Mouse (Mus musculus) stomach, embryonic 16.5 days (tissue): Measurements from ENCODE around the gene Mrpl21. TPM values are rescaled to one million over a fixed set of nuclear protein-coding genes. Genes with fewer than 3 reads are reported as not detected.

Experiments used
- ATAC-seq: fragments of 200-750 bp; cut with Nextera tagmentation; 2 replicates; pipeline ENCODE4 v1.8.0; 2017; ENCODE audit warnings: moderate number of reproducible peaks, moderate TSS enrichment; ENCODE audit not compliant: insufficient read depth, low FRiP score
- H3K27ac ChIP-seq: fragments of 300-500 bp; sonication (generic); 2 replicates; pipeline ENCODE4 v1.5.1; 2014; ENCODE audit warnings: low read length
- H3K27me3 ChIP-seq: fragments of 300-500 bp; sonication (generic); 2 replicates; pipeline ENCODE4 v1.6.1; 2014; ENCODE audit warnings: low read length, control low read depth, mixed read lengths; ENCODE audit not compliant: control insufficient read depth, insufficient read depth
- H3K36me3 ChIP-seq: fragments of 300-500 bp; sonication (generic); 2 replicates; pipeline ENCODE4 v1.6.1; 2014; ENCODE audit warnings: low read length; ENCODE audit not compliant: control insufficient read depth, insufficient read depth
- H3K4me1 ChIP-seq: fragments of 300-500 bp; sonication (generic); 2 replicates; pipeline ENCODE4 v1.6.1; 2014; ENCODE audit warnings: low read length, control low read depth, mixed read lengths; ENCODE audit not compliant: control insufficient read depth, insufficient read depth
- H3K4me2 ChIP-seq: fragments of 300-500 bp; sonication (generic); 2 replicates; pipeline ENCODE4 v1.6.1; 2014; ENCODE audit warnings: low read depth, low read length, mixed read lengths
- H3K4me3 ChIP-seq: fragments of 300-500 bp; sonication (generic); replicated peaks from 2 replicates; pipeline ENCODE4 v1.5.1; 2014; ENCODE audit warnings: mild to moderate bottlenecking, low read length
- H3K9ac ChIP-seq: fragments of 300-500 bp; sonication (generic); 2 replicates; pipeline ENCODE4 v1.6.1; 2014; ENCODE audit warnings: low read length
- H3K9me3 ChIP-seq: fragments of 300-500 bp; sonication (generic); replicated peaks from 2 replicates; pipeline ENCODE4 v1.6.1; 2016; ENCODE audit warnings: low read length, control low read depth; ENCODE audit not compliant: control insufficient read depth
- WGBS: fragments of 180-500 bp; shearing (Covaris S2); extraction: QIAGEN DNeasy Blood & Tissue Kit; methylation state at CpG from one replicate; pipeline ENCODE4 v1.1.7; 2014; 5-methylcytosine and 5-hydroxymethylcytosine counted together
- polyA plus RNA-seq: library from polyadenylated mRNA; unstranded; fragments of >200 nt; fragmentation: Nextera tagmentation; extraction: Ambion mirVana; gene quantifications from 2 replicates; pipeline ENCODE4 v1.2.1, GENCODE M21; 2015

The Mrpl21 gene
- polyA plus RNA-seq = 102 and 104 TPM in 2 replicates

DNA sequence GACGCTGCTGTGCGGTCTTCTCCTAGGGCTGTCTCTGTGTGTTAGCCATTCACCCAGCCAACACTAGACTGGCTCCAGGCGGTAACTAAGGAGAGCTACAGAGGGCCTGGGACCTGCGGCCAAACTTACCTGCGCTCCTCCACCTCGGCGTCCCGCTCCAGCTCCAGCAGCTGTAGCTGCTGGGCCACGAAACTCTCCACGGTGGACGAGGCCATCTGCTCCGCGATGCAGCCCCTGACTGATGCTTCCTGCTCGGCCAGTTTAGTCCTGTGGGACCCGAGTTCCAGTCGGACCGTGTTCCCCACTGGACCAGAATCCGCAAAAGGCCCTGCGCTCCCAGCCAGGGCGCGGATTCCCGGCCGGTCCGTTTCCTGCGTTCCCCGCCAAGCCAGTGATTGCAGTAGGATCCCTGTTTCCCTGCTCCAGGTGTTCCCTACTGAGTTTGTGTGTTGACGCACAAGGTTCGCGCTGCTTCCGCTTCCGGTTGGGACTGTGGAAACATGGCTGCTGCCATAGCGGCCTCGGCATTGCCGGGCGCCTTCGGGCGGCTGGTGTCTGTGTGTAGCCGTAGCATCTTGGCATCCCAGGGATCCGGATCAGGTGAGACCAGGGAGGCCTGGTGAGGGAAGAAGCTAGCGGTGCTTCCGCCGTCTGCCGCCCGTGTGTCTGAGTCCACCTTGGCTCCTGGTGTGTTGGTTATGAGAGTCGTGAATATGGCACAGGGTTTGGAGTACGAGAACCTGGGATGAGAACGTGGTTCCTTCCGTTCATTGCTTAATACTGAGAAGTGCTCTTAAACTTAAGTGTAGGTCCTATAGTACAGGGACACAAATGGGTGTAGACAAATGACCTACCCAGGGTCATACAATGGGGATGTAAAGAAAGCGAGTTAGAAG lies at the start of gene Mrpl21, which contains the start of gene Ighmbp2:
Gene Mrpl21 (plus strand): TSS at position 330 of the 896 bp plus-strand sequence.
Gene Ighmbp2 (minus strand): TSS at position 446 of the 896 bp plus-strand sequence.
- Histone ChIP-seq H3K9ac (peak within 1 kb of the TSS; percentile 88), H3K27ac (peak within 1 kb of the TSS; percentile 56), H3K27me3 (no peaks in the 10 kb centered on the region), H3K4me1 (peaks cover 14% of the 10 kb centered on the region), H3K4me3 (peak within 1 kb of the TSS; percentile 95), H3K9me3 (no peaks in the 10 kb centered on the region), H3K4me2 (peak within 1 kb of the TSS; percentile 79), H3K36me3 (no peaks in the 10 kb centered on the region)
- WGBS = under 1% methylated on average over 49 of the region's 49 CpGs
- peak; percentile 94 for ATAC-seq

DNA sequence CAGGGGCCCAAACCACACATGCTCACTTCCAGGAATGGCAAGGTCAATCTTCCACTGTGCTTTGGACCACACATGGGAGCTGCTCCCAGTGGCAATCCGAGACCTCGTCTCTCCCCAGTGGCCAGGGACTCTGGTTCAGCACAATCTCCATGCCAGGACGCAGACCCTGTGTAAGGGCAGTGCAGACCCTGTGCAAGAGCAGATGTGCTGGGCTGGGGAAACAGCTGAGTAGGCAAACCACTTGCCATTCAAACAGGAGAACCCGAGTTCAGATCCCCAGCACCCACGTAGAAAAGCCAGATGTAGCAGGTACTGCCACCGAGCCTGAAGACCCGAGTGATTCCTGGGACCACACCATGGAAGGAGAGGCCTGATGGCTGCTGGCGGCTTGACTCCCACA lies 22.7 kb upstream of the Mrpl21 start:
- ATAC-seq = no peak
- Histone ChIP-seq H3K27me3 (no peaks in the 10 kb centered on the region), H3K4me1 (no peaks in the 10 kb centered on the region), H3K4me2 (no peak overlapping the region), H3K27ac (no peak overlapping the region), H3K9me3 (no peaks in the 10 kb centered on the region), H3K4me3 (no peak overlapping the region), H3K9ac (no peak overlapping the region), H3K36me3 (peaks cover 11% of the 10 kb centered on the region; the same call in 1 of the 2 replicates)
- 91% methylated on average over 8 of the region's 8 CpGs for WGBS

DNA sequence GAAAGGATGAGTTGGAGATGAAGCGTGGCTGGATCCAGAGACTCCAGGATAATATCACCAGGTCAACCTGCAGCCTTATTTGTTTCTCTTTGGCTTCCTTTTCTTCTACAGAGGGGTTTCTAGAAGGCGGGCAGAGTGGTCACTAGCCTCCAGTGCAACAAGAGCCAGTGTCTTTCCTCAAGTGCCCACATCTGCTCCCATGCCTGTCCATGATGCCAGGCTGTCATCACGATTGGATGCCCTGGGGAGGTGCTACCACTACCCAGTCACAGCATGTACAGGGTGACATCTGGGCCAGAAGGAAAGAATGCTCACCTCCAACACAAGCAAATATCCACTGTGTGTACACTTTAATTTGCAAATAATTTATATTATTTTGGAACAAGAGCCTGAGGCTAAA lies 22.1 kb upstream of the Mrpl21 start:
- 92% methylated on average over 3 of the region's 3 CpGs for WGBS
- peaks cover 14% of the 10 kb centered on the region; the same call in 1 of the 2 replicates for H3K36me3 ChIP-seq
- H3K4me2 ChIP-seq = no peak overlapping the region
- no peaks in the 10 kb centered on the region for H3K9me3 ChIP-seq
- H3K4me3 ChIP-seq = no peak overlapping the region
- H3K4me1 ChIP-seq = no peaks in the 10 kb centered on the region
- H3K27me3 ChIP-seq = no peaks in the 10 kb centered on the region
- no peak overlapping the region for H3K9ac ChIP-seq
- no peak for ATAC-seq
- no peak overlapping the region for H3K27ac ChIP-seq

DNA sequence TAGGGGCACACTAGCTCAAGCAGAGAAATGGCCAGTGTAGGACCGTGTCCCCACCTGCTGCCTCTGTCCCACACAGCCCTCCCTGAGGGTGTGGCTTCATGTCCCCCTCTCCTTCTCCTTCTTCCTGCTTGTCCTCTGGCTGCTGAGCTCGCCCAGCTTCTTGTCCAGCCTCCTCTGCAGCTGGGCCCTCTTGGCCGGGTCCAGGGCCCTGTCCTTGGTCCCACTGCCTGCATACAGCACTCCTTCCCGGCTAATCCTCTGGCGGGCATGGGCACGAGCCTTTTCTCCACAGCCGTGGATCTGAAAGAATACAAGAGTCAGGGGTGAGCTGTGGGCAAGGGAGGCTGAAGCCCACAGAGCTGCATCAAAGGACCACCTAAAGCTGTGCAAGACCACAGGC lies 21.4 kb upstream of the Mrpl21 start:
- Histone ChIP-seq H3K4me3 (no peak overlapping the region), H3K9ac (no peak overlapping the region), H3K4me2 (no peak overlapping the region), H3K27ac (no peak overlapping the region), H3K36me3 (peaks cover 14% of the 10 kb centered on the region; the same call in 1 of the 2 replicates), H3K4me1 (no peaks in the 10 kb centered on the region), H3K27me3 (no peaks in the 10 kb centered on the region), H3K9me3 (no peaks in the 10 kb centered on the region)
- no peak for ATAC-seq
- WGBS = 95% methylated on average over 7 of the region's 7 CpGs

DNA sequence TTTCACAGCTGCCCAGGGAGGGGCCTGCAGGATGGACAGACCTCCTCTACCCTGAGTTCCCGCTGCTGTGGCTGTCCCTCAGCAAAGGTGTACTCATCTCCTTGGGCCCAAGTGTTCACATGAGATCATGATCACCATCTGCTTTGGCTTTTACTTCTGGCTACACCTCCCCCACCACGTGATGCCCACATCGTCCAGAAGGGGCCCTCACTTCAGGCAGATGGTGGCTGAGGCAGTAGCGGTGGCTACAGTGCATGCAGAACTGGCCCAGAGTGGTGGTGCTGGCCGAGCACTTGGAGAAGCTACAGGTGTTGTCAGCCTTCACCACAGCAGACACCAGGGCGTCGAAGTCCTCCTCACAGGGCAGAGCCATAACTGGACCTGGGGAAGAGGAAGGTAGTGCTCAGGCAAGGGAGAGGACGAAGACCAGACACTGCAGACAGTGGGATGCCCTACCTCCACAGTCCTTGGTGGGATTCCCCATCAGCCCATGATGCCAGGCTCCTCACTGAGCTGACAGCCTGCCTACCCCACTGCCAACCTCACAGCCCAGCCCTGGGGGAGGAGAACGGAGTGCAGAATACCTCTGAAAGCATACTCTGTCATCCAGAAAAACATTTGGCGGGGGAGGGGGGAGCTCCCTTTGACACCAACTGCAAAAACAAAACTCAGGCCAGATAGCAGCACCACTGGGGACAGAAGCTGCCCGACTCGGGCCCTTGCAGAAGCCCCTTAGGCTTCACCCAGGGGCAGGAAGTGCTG lies 20.8 kb upstream of the Mrpl21 start:
- Histone ChIP-seq H3K27ac (no peak overlapping the region), H3K9me3 (no peaks in the 10 kb centered on the region), H3K36me3 (peaks cover 14% of the 10 kb centered on the region; the same call in 1 of the 2 replicates), H3K4me1 (no peaks in the 10 kb centered on the region), H3K4me3 (no peak overlapping the region), H3K9ac (no peak overlapping the region), H3K4me2 (no peak overlapping the region), H3K27me3 (no peaks in the 10 kb centered on the region)
- no peak for ATAC-seq
- WGBS = 83% methylated on average over 12 of the region's 12 CpGs

DNA sequence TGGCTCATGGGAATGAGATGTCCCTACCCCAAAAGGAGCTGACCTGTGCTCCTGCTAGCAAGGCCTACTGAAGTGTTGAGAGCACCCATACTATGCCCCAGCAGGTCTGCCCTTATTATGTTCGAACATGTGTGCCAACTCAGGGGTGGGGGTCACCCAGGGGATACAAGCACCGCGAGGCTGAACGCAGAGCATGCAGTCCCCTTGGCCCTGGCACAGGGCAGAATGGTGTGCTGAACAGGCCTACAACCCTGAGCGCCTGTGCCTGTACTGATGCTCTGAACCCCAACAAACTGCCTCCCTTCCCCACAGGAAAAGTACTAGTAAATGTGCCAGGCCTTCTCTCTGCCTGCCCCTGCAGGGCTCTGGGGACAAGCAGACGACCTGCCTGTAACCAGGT lies 18.4 kb upstream of the Mrpl21 start:
- no peak for ATAC-seq
- no peaks in the 10 kb centered on the region for H3K4me1 ChIP-seq
- no peak overlapping the region for H3K4me2 ChIP-seq
- no peaks in the 10 kb centered on the region for H3K27me3 ChIP-seq
- no peaks in the 10 kb centered on the region for H3K9me3 ChIP-seq
- H3K9ac ChIP-seq = no peak overlapping the region
- H3K36me3 ChIP-seq = peaks cover 28% of the 10 kb centered on the region
- no peak overlapping the region for H3K27ac ChIP-seq
- 88% methylated on average over 6 of the region's 6 CpGs for WGBS
- H3K4me3 ChIP-seq = no peak overlapping the region

DNA sequence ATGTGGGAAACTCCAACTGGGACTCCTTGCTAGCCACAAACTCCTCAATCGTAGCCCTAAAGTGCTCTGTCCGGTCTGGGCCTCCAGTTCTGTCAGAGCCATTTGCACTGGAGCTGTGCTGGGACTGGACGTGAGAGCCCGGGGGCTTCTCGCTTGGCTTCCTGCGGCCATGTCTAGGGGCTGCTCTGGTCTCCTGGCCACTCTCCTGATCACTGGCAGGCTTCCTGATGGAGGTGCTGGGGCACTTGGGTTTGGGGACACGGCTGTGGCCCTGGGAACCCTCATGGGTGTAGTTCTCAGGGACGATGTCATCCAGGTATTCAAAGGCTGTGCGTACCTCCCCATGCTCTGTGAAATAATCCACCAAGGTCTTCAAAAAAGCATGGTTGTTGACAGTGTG lies 17.5 kb upstream of the Mrpl21 start:
- no peaks in the 10 kb centered on the region for H3K27me3 ChIP-seq
- ATAC-seq = no peak
- no peak overlapping the region for H3K27ac ChIP-seq
- no peak overlapping the region for H3K4me2 ChIP-seq
- H3K4me1 ChIP-seq = no peaks in the 10 kb centered on the region
- no peak overlapping the region for H3K9ac ChIP-seq
- no peak overlapping the region for H3K4me3 ChIP-seq
- H3K36me3 ChIP-seq = peaks cover 28% of the 10 kb centered on the region
- no peaks in the 10 kb centered on the region for H3K9me3 ChIP-seq
- WGBS = 93% methylated on average over 9 of the region's 9 CpGs

DNA sequence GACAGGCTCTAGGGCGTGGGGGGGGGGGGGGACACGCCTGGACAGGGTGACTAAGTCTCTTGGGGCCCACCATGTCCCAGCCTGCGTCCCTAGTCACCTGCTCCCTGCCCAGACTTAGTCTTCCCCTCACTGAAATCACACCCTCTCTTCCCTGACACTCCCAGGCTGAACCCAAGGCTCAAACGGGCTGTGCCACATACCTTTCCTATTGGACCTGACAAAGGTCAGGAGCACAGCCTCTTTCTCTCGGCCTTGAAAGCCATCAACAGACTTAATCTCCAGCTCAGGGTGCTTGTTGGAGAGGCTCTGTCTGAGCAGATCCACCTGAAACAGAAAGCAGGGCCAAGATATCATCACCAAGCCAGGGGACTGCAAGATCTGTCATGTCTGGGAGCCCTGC lies 16.6 kb upstream of the Mrpl21 start:
- Histone ChIP-seq H3K4me1 (no peaks in the 10 kb centered on the region), H3K27ac (no peak overlapping the region), H3K4me3 (no peak overlapping the region), H3K27me3 (no peaks in the 10 kb centered on the region), H3K4me2 (no peak overlapping the region), H3K9me3 (no peaks in the 10 kb centered on the region), H3K36me3 (peaks cover 28% of the 10 kb centered on the region), H3K9ac (no peak overlapping the region)
- no peak for ATAC-seq
- WGBS = 76% methylated on average over 5 of the region's 5 CpGs

DNA sequence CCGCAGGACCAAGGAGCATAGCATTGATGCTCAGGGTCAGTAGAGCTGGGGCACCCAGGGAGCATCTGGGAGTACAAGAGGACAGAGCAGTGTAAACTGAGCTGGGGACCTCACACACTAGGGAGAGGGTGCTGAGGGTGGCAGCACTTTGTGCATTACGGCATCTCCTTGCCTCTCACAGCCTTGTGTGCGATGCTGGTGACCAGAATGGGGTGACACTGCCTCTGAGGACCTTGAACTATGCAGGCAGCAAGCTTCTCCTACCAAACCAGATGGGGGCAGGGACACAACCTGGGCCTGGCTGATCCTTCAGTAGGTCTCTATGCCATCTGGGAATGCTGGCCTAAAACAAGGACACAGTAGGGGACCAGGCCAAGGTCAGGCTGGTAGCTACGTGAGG lies 16.0 kb upstream of the Mrpl21 start:
- Histone ChIP-seq H3K27ac (no peak overlapping the region), H3K9me3 (no peaks in the 10 kb centered on the region), H3K4me3 (no peak overlapping the region), H3K9ac (no peak overlapping the region), H3K4me2 (no peak overlapping the region), H3K36me3 (peaks cover 27% of the 10 kb centered on the region), H3K4me1 (no peaks in the 10 kb centered on the region), H3K27me3 (no peaks in the 10 kb centered on the region)
- WGBS = 97% methylated on average over 4 of the region's 4 CpGs
- ATAC-seq = no peak
